Mouse (Mus musculus) ES-Bruce4 (cell line): ENCODE measurements around the gene Serinc1. TPM values are rescaled to one million over a fixed set of nuclear protein-coding genes. Genes with fewer than 3 reads are reported as not detected.

Experiments used
- H3K27ac ChIP-seq: 2 replicates; pipeline ENCODE4 v1.5.1; 2012; ENCODE audit warnings: low read length, inconsistent platforms; ENCODE audit not compliant: insufficient read depth
- H3K27me3 ChIP-seq: 2 replicates; pipeline ENCODE4 v1.6.1; 2012; ENCODE audit warnings: mild to moderate bottlenecking, low read length, inconsistent platforms; ENCODE audit not compliant: control insufficient read depth, poor library complexity, insufficient read depth, severe bottlenecking
- H3K36me3 ChIP-seq: 2 replicates; pipeline ENCODE4 v1.6.1; 2012; ENCODE audit warnings: inconsistent platforms, mild to moderate bottlenecking, low read length, moderate library complexity; ENCODE audit not compliant: control insufficient read depth, poor library complexity, insufficient read depth, severe bottlenecking
- H3K4me1 ChIP-seq: one replicate; pipeline ENCODE4 v1.8.1; 2011; ENCODE audit warnings: low read length; ENCODE audit not compliant: control insufficient read depth, insufficient read depth
- H3K4me3 ChIP-seq: 2 replicates; pipeline ENCODE4 v1.5.1; 2011; ENCODE audit warnings: low read depth, mild to moderate bottlenecking, low read length
- H3K9ac ChIP-seq: 2 replicates; pipeline ENCODE4 v1.6.1; 2012; ENCODE audit warnings: low read depth, mild to moderate bottlenecking, inconsistent platforms; ENCODE audit not compliant: poor library complexity, severe bottlenecking
- H3K9me3 ChIP-seq: replicated peaks from 2 replicates; pipeline ENCODE4 v1.6.1; 2012; ENCODE audit warnings: mild to moderate bottlenecking, low read length, inconsistent platforms; ENCODE audit not compliant: control insufficient read depth, poor library complexity, insufficient read depth, severe bottlenecking
- CTCF ChIP-seq: IDR thresholded peaks from one replicate; pipeline ENCODE4 v1.8.1; 2011; ENCODE audit warnings: low read depth, low read length
- polyA plus RNA-seq: library from polyadenylated mRNA; stranded (reverse); fragments of >200 nt; gene quantifications from 2 replicates; pipeline ENCODE4 v1.2.4, GENCODE M21; 2011; ENCODE audit warnings: low read depth; ENCODE audit not compliant: missing spikeins, insufficient read depth, insufficient read length

The Serinc1 gene
- polyA plus RNA-seq, 1 experiment, result 75.0 TPM

GRCm38 (mm10) chr10:57477121-57477843, 55.0 kb downstream of the Serinc1 start:
- H3K9me3 ChIP-seq, result no peaks in the 10 kb centered on the region
- H3K9ac ChIP-seq, result no peak overlapping the region
- no peaks in the 10 kb centered on the region for H3K4me1 ChIP-seq
- no peak overlapping the region for H3K4me3 ChIP-seq
- no peaks in the 10 kb centered on the region; the same call in 1 of the 2 replicates for H3K27me3 ChIP-seq
- no peak for TF ChIP-seq CTCF
- no peak overlapping the region for H3K27ac ChIP-seq
- H3K36me3 ChIP-seq, result no peaks in the 10 kb centered on the region

Other genes with a start within 250 kb of the Serinc1 start
- gene Hsf2, start 46.1 kb downstream of the Serinc1 start, polyA plus RNA-seq, result 68.1 and 75.5 TPM in 2 replicates
- 0.24 and 0.68 TPM in 2 replicates for gene Pkib, start 99.5 kb upstream of the Serinc1 start, polyA plus RNA-seq